In the genomic region with DNA sequence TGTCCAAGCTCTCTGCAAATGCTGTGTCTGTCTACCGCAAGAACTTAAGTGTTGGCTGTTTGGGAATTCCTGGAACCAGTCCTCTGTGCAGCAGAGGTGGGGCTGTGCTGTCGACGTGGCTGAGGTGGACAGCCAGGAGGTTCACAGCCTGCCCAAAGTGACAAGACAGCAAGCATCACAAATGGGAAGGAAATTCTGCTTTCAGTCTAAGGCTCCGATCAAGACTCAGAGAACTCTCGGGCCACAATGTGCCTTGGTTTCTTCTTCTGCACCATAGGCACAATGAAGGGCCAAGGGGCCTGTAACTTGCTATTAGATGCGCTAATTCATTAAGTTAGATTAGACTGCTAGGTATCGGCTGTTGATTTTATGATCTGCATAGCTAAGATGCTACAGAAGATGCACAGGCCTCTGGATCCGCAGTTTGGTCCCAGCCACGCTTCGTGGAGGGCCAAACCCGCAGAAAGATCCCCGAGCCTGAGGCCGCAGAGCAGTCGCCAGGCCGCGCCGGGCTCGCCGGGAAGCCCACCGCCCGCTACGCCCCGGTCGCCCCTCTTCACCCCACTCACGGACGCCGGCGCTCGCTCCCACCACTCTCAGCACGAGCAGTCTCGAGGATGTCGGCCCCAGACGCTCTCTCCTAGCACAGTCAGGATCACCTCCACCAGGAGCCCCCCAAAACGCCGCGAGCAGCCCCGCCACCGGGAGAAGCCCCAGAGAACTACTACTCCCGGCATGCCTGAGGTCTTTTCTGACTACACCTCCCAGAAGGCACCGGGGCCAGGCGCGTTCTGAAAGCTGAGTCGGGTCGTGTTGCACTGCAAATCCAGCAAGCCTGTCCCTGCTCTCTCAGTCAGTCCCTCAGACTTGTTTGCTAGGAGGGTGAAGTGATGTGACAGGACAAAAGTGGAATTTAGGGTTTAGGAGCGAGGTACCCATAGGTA, we compare ENCODE assay signal across 1 mouse cellular context.
TF ChIP-seq lines count a peak whose summit lies in the region.

Zfp354c (minus strand) TSS at position 715 of the 944 bp plus-strand sequence.

TF ChIP-seq in CH12.LX, 34 proteins besides CTCF, POLR2A, EP300 and RAD21:
- TF ChIP-seq MAZ (IDR thresholded peaks at IDR 0.05; ENCODE audit: low read depth, low read length) (no peak), ZMIZ1 (IDR thresholded peaks at IDR 0.05; ENCODE audit: low read depth, low read length) (peak; percentile 74; the same call in 1 of the 2 replicates), E2F4 (IDR thresholded peaks at IDR 0.05; ENCODE audit: insufficient replicate concordance, low read depth, low read length) (no peak), MYC (IDR thresholded peaks at IDR 0.05; ENCODE audit: low read depth, low read length) (peak; percentile 53; the same call in 1 of the 2 replicates), MXI1 (IDR thresholded peaks at IDR 0.05; ENCODE audit: low read depth, low read length) (peak; percentile 43), SIN3A (IDR thresholded peaks at IDR 0.05; ENCODE audit: low read length) (peak; percentile 57; the same call in 1 of the 2 replicates), ELF1 (IDR thresholded peaks at IDR 0.05; ENCODE audit: low read depth, low read length) (peak; percentile 63), IRF4 (IDR thresholded peaks at IDR 0.05; ENCODE audit: low read depth, low read length) (peak; percentile 53; the same call in 1 of the 2 replicates), TCF12 (IDR thresholded peaks at IDR 0.05; ENCODE audit: low read depth, low read length) (peak; percentile 80), NELFE (IDR thresholded peaks at IDR 0.05; ENCODE audit: low read depth, low read length) (peak; percentile 88), NRF1 (IDR thresholded peaks at IDR 0.05; ENCODE audit: low read depth, low read length) (peak; percentile 47), USF1 (IDR thresholded peaks at IDR 0.05; ENCODE audit: low read depth, low read length) (no peak), KAT2A (IDR thresholded peaks at IDR 0.05; ENCODE audit: insufficient replicate concordance, low read length) (peak; percentile 96; the same call in 1 of the 2 replicates), ZNF384 (IDR thresholded peaks at IDR 0.05; ENCODE audit: low read depth, low read length) (no peak), MEF2A (IDR thresholded peaks at IDR 0.05; ENCODE audit: borderline replicate concordance, low read depth, low read length) (peak; percentile 75), HCFC1 (IDR thresholded peaks at IDR 0.05; ENCODE audit: low read depth, low read length) (peak; percentile 100), GABPA (IDR thresholded peaks at IDR 0.05; ENCODE audit: insufficient replicate concordance, low read depth, low read length) (peak; percentile 73; the same call in 1 of the 2 replicates), MAX (IDR thresholded peaks at IDR 0.05; ENCODE audit: low read length) (peak; percentile 49; the same call in 1 of the 2 replicates), POLR2AphosphoS2 (IDR thresholded peaks at IDR 0.05; ENCODE audit: low read depth, low read length) (peak; percentile 57; the same call in 1 of the 2 replicates), TBP (conservative IDR thresholded peaks at IDR 0.05; ENCODE audit: low read depth, low read length) (peak; percentile 72)
